Mouse (Mus musculus) monocyte, adult 2 months (primary cell): ENCODE measurements around the gene Filip1l.
A peak's percentile ranks its signal among the peaks of the same experiment; 100 is the strongest.

Experiments used
- DNase-seq, 2 experiments: peaks; one replicate each; pipeline ENCODE4 v3.0.0; 2022; ENCODE audit warnings: low spot score in 2 of 2, low read depth in 1 of 2

The Filip1l gene

DNA sequence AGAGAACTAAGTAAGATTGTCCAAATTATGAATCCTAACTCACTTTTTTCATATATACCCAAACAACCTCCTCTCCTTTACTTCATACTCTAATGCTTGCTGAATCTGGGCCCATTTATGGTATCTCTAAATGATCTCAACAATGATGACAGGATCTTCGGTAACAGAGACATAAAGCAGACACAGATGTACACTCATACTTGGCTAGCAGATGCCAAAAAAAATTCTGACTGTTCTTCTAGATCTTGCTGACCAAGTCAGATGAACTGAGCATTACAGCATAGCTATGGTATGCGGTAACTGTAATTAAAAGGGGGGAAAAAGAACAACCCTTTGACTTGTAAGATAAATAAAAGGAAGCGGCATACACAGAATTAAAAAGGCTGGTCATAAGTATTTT, 210.6 kb downstream of the Filip1l start:
- DNase-seq, result no peak

DNA sequence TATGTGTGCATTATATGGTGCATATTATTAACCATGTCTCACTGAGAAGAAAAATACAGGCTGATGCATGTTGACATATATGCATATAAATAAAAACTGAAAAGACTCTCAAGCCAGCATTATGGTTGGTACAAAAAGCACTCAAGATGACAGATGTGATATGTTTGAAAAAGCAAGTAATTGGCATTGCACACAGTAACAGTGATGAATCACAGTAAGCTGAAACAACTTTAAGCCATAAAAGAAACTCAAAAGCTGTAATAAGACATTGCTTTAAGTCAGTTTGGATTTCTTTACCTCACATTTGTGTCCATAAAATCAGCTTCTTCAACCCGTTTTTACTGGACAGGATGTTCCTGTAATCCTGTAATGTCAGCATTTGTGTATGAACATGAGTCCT, 211.9 kb downstream of the Filip1l start:
- DNase-seq, result no peak

DNA sequence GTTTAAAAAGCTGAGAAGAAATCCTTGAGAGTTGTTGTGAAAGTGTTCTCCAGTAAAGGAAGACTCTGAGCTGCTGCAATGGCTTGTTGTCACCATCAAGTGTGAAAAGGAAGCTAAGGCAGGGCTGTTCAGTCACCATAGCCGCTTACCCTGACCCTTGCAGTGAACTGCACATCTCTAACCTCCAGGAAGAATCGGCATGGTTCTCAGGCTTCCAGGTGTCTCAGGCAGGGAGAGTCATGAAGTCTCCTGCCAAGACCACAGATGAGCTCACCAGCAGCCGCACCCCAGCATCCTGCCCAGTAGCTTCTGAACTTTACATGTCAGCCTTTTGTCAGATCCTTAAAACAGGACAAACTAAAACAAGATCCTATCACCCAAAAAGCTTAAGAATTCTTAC, 213.3 kb downstream of the Filip1l start:
- DNase-seq, result no peak

DNA sequence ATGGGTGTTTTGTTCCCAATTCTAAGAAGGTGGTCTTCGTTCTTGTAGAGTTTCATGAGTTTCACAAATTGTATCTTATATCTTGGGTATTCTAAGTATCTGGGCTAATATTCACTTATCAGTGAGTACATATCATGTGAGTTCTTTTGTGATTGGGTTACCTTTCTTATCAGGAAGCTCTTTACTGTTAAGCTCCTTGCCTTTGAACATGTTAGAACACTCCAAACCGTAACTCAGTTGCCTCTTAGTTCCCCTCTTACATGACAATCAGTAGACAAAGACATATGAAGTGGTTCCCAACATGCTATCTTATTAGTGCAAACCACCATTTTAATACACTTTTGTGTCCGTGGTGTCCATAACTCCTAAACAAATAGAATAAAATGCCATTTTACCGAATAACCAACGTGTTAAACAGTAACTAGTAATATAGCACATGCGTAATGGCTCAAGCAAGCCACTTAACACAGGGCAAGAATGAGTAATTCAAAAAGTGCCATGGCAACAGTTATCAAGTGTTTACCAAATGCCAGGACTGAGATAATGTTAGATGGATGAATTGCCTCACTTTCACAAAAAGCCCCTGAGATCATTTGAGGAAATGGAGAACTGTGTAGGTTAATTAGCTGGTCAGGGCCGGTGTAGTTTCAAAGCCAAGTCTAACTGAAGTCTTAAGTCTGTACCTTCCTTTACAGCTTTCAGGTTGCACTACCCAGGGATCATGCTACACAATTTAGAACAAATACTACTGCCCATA, 215.9 kb downstream of the Filip1l start:
- DNase-seq, result no peak

DNA sequence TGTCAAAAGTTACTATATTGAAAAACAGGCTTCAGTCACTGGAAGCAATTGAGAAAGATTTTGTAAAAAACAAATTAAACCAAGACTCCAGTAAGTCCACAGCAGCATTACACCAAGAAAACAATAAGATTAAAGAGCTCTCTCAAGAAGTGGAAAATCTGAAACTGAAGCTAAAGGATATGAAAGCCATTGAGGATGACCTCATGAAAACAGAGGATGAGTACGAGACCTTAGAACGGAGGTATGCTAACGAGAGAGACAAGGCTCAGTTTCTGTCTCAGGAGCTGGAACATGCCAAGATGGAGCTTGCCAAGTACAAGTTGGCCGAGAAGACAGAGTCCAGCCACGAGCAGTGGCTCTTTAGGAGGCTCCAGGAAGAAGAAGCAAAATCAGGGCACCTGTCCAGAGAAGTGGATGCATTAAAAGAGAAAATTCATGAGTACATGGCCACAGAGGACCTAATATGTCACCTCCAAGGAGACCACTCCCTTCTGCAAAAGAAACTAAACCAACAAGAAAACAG, 218.0 kb downstream of the Filip1l start:
- DNase-seq, result no peak

DNA sequence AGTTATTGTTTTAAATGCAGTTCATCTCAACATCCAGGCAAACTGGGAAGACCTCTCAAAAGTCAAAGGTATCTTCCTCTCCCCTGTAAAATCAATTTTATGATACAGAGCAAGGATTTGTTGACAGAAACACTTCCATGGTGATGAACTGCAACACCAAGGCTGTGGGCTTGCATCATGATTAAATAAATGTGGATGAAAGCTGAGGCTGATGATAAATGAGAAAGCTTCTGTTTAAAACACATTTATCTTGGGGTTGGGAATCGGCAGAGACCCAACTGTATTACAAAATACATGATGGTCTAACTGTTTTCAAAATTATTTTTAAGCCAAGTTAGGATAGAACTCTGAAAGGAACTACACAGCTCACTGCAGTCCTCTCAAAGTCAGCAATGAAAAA, 220.9 kb downstream of the Filip1l start:
- DNase-seq, result no peak

DNA sequence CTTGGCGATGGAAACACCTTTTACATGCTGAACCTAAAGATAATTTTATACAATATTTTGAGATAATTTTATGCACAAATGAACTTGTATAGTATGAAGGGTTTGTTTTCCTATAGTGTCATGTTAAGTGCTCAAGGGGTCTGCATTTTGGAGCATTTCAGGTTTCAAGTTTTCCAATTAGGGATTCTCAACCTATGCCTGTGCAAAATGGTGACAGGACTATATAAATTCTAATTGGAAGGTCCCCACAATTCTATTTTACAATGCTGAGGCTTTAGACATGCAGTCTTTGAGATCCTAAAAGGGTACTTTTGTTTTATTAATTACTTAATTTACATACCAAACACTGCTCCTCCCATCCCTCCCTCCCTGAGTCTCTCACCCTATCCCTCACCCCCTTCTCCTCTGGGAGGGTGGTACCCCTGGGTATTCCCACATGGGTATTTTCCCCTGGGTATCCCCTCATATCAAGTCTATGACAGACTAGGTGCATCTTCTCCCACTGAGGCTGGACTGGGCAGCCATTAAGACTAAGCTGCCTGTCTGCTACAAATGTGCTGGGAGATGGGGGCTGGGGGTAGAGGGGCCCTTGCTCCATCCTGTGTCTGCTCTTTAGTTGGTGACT, 223.0 kb downstream of the Filip1l start:
- DNase-seq, result no peak

DNA sequence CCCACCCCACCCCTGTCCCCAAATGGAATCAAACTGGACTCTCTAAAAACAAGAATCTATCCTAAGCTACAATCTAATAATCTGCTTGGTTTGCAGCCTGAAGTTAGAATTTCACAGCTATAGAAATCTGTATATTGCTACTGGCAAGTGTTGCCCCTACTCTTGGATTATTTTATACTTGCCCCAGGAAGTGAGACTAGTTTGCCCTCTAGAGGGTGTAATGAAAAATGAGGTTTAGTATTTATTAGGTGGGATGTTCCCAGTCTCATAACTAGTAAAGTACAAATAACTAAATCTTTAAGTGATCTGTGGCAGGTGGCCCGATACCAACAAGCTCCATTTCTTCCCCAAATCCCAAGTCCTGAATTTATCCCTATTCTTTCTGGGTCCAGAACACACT, 224.6 kb downstream of the Filip1l start:
- DNase-seq, result no peak

DNA sequence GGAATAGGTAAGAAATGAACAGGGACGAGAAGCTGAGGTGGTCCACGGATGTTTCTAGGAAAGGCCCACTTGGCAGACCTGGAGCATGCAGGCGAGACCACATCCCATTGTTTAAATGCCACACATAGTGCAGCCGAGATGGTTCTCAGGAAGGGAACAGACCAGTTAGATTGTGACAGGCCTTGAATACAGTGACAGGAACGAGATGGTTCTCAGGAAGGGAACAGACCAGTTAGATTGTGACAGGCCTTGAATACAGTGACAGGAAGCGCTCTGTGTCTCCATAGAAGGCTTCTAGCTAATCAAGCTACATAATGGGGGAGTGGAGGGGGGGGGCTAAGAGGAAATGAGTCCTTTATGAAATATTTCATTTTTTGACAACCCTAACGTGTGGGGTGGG, 227.1 kb downstream of the Filip1l start:
- no peak for DNase-seq

DNA sequence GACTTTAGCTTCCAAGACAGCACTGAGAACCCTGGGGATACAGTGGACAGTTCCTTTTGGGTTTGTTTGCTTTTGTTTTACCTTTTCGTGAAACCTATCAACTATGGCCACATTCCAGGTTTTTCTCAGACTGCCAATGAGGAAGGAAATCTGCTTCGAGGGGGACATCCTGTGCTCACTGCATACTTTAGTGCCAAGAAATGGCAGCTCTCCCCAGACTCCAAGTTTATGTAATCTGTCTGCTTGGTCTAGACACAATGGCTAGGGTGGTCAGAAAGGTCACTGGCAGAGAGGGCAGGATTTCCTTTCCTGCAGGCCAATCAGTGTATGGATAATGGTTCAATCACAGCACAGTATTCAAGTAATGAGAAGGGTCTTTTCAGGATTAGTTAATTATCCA, 229.1 kb downstream of the Filip1l start:
- no peak for DNase-seq

DNA sequence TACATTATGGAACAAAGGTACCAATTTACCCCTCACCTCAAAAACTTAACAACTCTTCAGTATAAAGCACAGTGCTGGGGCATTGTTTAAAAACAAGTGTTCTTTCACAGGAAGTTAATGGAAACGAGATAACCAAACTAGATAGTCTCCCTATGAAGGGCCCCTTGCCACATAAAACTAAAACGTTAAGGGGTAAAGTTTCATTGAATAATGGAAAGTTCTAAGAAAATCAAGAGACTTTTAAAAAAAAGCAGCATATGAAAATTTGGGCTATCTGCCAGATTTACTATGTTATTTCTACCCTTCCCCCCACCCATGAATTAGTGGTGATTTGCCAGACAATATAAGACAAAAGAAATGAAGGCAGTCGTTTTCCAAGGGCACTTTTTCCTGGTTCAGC, 232.3 kb downstream of the Filip1l start:
- DNase-seq, result no peak

DNA sequence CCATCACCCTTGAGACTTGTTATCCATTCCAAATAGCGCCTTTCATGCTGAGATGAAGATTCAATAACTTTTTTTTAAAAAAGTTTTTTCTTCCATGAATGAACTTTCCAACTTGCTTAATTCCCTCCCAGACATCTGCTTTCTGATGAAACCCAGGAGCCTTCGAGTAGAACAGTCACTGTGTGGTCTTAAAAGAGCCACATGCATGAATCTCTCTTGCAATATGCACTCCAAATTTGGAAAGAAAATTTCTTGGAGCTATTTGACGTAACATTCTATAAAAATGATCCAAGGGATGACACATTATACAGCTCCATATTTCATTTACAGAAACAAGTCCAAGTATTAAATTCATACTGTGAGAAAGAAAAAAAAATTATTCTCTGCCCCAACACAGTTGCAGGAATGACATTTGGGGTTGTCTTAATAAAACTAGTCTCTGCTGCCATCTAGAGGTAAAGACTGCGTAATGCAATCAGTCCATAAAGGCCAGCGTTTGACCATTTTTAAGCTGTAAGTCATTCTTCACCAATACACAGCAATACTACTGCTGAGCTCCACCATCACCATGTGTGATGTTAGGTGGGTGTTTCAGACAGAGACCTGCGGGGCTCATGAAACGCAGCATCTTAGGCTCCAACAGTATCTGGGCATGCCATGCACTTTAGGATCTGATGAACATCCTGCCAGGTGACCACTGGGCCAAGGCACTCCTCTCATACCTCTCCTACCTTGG, 240.7 kb downstream of the Filip1l start:
- DNase-seq, result no peak

DNA sequence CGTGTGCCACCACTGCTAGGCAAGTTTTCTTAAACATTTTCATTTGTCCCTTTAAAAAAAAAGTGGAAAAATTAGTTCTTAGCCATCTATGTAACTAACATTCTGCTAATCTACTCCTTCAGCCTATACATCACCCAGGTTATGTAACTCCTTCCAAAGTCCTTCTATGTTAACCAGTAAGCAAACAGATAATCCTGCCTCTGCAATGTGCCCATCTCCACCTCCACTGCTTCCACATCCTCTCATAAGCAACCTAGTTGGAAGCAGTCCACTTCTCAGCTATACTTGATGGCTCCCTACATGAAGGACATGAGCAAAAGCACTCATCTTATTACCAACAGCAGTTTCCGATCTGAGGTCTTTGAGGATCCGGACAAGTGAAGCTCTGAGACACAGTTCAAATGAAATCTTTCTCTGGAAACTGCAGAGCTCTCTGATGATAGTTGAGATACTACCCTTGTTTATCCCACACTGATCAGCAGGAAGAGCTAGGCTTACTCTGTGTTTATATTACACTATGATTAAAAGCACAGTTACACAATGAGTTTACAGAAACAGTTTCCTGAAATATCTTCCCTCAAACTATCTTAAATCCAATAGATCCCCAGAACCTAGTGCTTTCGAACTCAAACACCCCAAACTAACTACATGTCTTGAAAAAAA, 244.5 kb downstream of the Filip1l start:
- DNase-seq, result no peak

DNA sequence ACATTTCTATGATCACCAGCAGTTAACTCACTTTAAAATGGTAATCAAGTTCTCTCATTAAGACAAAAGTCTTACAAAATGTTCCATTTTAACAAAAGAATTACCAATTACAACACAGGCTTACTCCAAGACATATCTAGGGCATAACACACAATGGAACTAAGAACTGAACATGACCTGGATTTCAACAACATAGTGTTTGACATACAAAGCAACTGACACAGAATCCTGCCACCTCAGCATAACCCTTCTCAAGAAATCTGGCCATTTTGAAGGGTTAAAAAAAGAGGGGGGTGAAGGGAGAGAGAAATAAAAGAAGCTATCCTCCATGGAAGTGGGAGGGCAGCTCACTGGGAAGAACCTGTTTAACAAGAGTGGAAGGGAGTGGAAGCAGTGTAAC, 248.1 kb downstream of the Filip1l start:
- DNase-seq, result no peak

DNA sequence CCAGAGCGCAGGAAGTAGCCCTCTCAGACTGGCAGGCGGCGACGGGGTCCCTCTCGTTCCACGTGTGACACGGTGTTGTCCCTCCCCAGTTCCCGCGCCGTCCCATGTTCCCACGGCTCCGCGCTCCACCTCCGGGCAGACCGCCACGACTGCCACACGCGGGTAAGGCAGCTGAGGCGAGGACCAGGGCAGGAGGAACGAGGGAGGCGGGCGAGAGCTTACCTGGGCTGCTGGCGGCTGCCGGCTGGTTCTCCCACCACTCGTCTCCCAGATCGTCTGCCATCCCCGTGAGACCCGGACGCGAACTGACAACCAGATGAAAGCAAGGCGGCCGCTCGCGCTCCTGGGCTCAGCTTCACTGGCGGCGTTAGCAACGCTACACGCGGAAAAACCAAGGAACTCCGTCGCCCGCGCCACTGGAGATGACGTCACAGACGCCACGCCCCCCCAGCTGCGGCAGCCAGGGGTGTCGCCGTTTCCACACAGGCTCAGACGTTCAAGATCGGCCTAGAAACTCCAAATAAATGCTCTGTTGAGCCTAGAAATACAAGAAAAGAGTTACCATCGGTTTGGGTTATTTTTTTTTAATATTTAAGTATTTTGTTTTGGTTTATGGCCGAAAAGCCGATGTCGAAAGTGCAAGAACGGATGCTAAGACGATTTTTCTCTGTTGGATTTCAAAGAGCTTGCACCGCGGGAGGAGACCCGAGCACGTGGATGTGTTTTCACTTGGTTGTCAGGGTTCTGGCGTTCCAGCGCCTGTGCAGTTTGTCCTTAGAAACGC, 253.7 kb downstream of the Filip1l start, which contains the start of gene Cmss1:
Cmss1 (minus strand) TSS at position 421 of the 784 bp plus-strand sequence.
- peak; percentile 50 to 76 for DNase-seq

DNA sequence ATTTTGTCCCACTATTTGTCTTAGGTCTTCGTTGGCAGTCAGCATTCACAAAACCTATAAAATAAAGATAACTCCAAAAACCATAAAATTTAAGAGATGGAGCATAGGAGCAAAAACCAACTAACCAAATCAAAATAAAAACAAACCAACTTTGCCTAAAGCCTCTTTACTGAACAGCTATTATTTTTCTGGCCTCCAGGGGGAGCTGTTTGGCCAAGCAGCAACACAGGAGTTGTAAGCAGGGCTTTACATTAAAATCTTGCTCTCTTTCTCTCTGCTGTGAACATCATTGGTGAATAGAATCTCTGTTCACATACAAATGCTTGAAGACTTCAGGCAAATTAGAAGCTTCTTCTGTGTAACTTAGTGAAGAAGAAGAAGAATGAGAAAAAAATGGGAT, 258.9 kb downstream of the Filip1l start:
- DNase-seq, result no peak
